Mouse (Mus musculus) testis, adult 2 months (tissue): ENCODE data around the gene Hoxd4. TPM values are rescaled to one million over a fixed set of nuclear protein-coding genes. Genes with fewer than 3 reads are reported as not detected.

Experiments
- H3K27ac ChIP-seq: fragments of 200-500 bp; 2 replicates; pipeline ENCODE4 v1.5.1; 2012; ENCODE audit warnings: low read depth, low read length; ENCODE audit not compliant: control insufficient read depth, insufficient read depth
- H3K27me3 ChIP-seq: fragments of 200-500 bp; 2 replicates; pipeline ENCODE4 v1.6.1; 2012; ENCODE audit warnings: mild to moderate bottlenecking, low read length, moderate library complexity; ENCODE audit not compliant: control insufficient read depth, insufficient read depth
- H3K36me3 ChIP-seq: fragments of 200-500 bp; 2 replicates; pipeline ENCODE4 v1.6.1; 2012; ENCODE audit warnings: mild to moderate bottlenecking, low read length; ENCODE audit not compliant: control insufficient read depth, insufficient read depth
- H3K4me1 ChIP-seq: fragments of 200-500 bp; 2 replicates; pipeline ENCODE4 v1.6.1; 2012; ENCODE audit warnings: low read length; ENCODE audit not compliant: control insufficient read depth, insufficient read depth
- H3K4me3 ChIP-seq: fragments of 200-500 bp; 2 replicates; pipeline ENCODE4 v1.5.1; 2012; ENCODE audit warnings: low read depth, mild to moderate bottlenecking, low read length, moderate library complexity, mixed read lengths; ENCODE audit not compliant: control insufficient read depth
- CTCF ChIP-seq: fragments of 200-500 bp; IDR thresholded peaks from 2 replicates; pipeline ENCODE4 v1.5.1; 2012; ENCODE audit warnings: low read depth, mild to moderate bottlenecking, inconsistent platforms, low read length, moderate library complexity; ENCODE audit not compliant: control insufficient read depth, insufficient read depth, insufficient replicate concordance
- POLR2A ChIP-seq: fragments of 200-500 bp; IDR thresholded peaks from 2 replicates; pipeline ENCODE4 v1.6.1; 2012; ENCODE audit warnings: low read depth, mild to moderate bottlenecking, inconsistent platforms, low read length, moderate library complexity; ENCODE audit not compliant: control insufficient read depth
- polyA plus RNA-seq: library from polyadenylated mRNA; depleted of rRNA; stranded (reverse); fragments of >200 nt; gene quantifications from 2 replicates; pipeline ENCODE4 v1.2.3, GENCODE M21; 2012

The Hoxd4 gene
- polyA plus RNA-seq, 1 experiment, result 3.3 TPM

- Histone ChIP-seq H3K27ac (no peak overlapping the region), H3K4me3 (no peak overlapping the region), H3K4me1 (no peaks in the 10 kb centered on the region; the same call in 1 of the 2 replicates), H3K36me3 (no peaks in the 10 kb centered on the region), H3K27me3 (peaks cover 8% of the 10 kb centered on the region)
- TF ChIP-seq CTCF (no peak), POLR2A (no peak)
Measured at GRCm38 (mm10) chr2:74731055-74731454, 19.3 kb downstream of the Hoxd4 start.

- Histone ChIP-seq H3K36me3 (no peaks in the 10 kb centered on the region), H3K4me1 (no peaks in the 10 kb centered on the region; the same call in 1 of the 2 replicates), H3K27ac (no peak overlapping the region), H3K27me3 (peaks cover 8% of the 10 kb centered on the region), H3K4me3 (no peak overlapping the region)
- TF ChIP-seq CTCF (no peak), POLR2A (no peak)
Measured at GRCm38 (mm10) chr2:74731799-74732512, 20.2 kb downstream of the Hoxd4 start.

GRCm38 (mm10) chr2:74732513-74733316 is 21.0 kb downstream of the Hoxd4 start:
- H3K36me3 ChIP-seq, result no peaks in the 10 kb centered on the region
- no peaks in the 10 kb centered on the region; the same call in 1 of the 2 replicates for H3K4me1 ChIP-seq
- peaks cover 8% of the 10 kb centered on the region for H3K27me3 ChIP-seq
- H3K4me3 ChIP-seq, result no peak overlapping the region
- TF ChIP-seq CTCF (no peak), POLR2A (no peak)
- H3K27ac ChIP-seq, result no peak overlapping the region

GRCm38 (mm10) chr2:74733317-74733661 is 21.6 kb downstream of the Hoxd4 start:
- TF ChIP-seq CTCF (no peak), POLR2A (no peak)
- Histone ChIP-seq H3K27ac (no peak overlapping the region), H3K4me1 (no peaks in the 10 kb centered on the region; the same call in 1 of the 2 replicates), H3K27me3 (peaks cover 8% of the 10 kb centered on the region), H3K36me3 (no peaks in the 10 kb centered on the region), H3K4me3 (no peak overlapping the region)

- Histone ChIP-seq H3K36me3 (no peaks in the 10 kb centered on the region), H3K4me1 (no peaks in the 10 kb centered on the region; the same call in 1 of the 2 replicates), H3K27me3 (peaks cover 8% of the 10 kb centered on the region), H3K4me3 (no peak overlapping the region), H3K27ac (no peak overlapping the region)
- TF ChIP-seq POLR2A (no peak), CTCF (no peak)
Measured at GRCm38 (mm10) chr2:74733765-74734164, 22.0 kb downstream of the Hoxd4 start.

- no peak overlapping the region for H3K27ac ChIP-seq
- peaks cover 9% of the 10 kb centered on the region for H3K27me3 ChIP-seq
Measured at GRCm38 (mm10) chr2:74734451-74734850, 22.7 kb downstream of the Hoxd4 start.

More at GRCm38 (mm10) chr2:74734451-74734850, 22.7 kb downstream of the Hoxd4 start:
- no peak for TF ChIP-seq POLR2A
- no peak for TF ChIP-seq CTCF
- no peaks in the 10 kb centered on the region; the same call in 1 of the 2 replicates for H3K4me1 ChIP-seq
- no peaks in the 10 kb centered on the region for H3K36me3 ChIP-seq
- no peak overlapping the region for H3K4me3 ChIP-seq
